In genomic region chr1:25179860-25180582, GRCm38 (mm10) we compare ENCODE assay signal across 12 mouse cellular contexts.
DNase-seq lines count a peak whose midpoint lies in the region; ATAC-seq lines count a peak whose summit lies in the region.
"Had no signal": no experiment of that assay in that cellular context is flagged by ENCODE, and none has a peak within 500 bp of the region (broad histone marks: within the 10 kb centered on the region; RNA-seq: fewer than 3 reads in every experiment).

No protein-coding gene starts in this region.

- WGBS in neural tube, embryonic 13.5 days, result 57% methylated on average over 9 of the region's 9 CpGs
- 34% methylated on average over 9 of the region's 9 CpGs for WGBS in hindbrain, embryonic 16.5 days
- WGBS in neural tube, embryonic 14.5 days, result 52% methylated on average over 9 of the region's 9 CpGs

- no peak for DNase-seq in neural tube, embryonic 10.5 days (ENCODE audit: extremely low spot score, low spot score)
- peak; percentile 53 to 55 for DNase-seq in cerebellum, postnatal 25 days
- no peak for DNase-seq in spleen, postnatal 10 days (ENCODE audit: low spot score in 2 of 2)
- no peak for DNase-seq in heart, postnatal 36 days
- no peak for DNase-seq in urinary bladder, postnatal 4 days (ENCODE audit: low spot score in 2 of 2)
- DNase-seq: thymus, postnatal 14 days had no signal

- peak overlapping the region; percentile 46; the same call in 1 of the 2 replicates for H3K27ac ChIP-seq in neural tube, embryonic 13.5 days (replicated peaks)
- H3K27ac ChIP-seq in hindbrain, embryonic 16.5 days (ENCODE audit: low read depth, low read length), result peak overlapping the region; percentile 55
- H3K27ac ChIP-seq in neural tube, embryonic 14.5 days (ENCODE audit: low read depth, low read length), result peak overlapping the region; percentile 2; the same call in 1 of the 2 replicates
- H3K27ac ChIP-seq: embryonic facial prominence, embryonic 15.5 days had no signal

- ATAC-seq in neural tube, embryonic 13.5 days (ENCODE audit: low read depth), result no peak
- peak; percentile 64 for ATAC-seq in hindbrain, embryonic 16.5 days
- ATAC-seq in neural tube, embryonic 14.5 days (ENCODE audit: low read depth), result peak; percentile 53; the same call in 1 of the 2 replicates
- ATAC-seq: intestine, embryonic 16.5 days had no signal

- no peak overlapping the region for H3K4me2 ChIP-seq in neural tube, embryonic 13.5 days
- no peak overlapping the region; the same call in 1 of the 2 replicates for H3K4me2 ChIP-seq in hindbrain, embryonic 16.5 days (ENCODE audit: low read length)
- H3K4me2 ChIP-seq in neural tube, embryonic 14.5 days (ENCODE audit: low read depth, low read length), result no peak overlapping the region
- H3K4me2 ChIP-seq: embryonic facial prominence, embryonic 15.5 days had no signal

- H3K4me1 ChIP-seq in neural tube, embryonic 13.5 days (replicated peaks), result peaks cover 28% of the 10 kb centered on the region
- peaks cover 13% of the 10 kb centered on the region for H3K4me1 ChIP-seq in hindbrain, embryonic 16.5 days (ENCODE audit: control insufficient read depth, insufficient read depth, low read depth, low read length)
- peaks cover 4% of the 10 kb centered on the region; the same call in 1 of the 2 replicates for H3K4me1 ChIP-seq in neural tube, embryonic 14.5 days (ENCODE audit: control insufficient read depth, insufficient read depth, low read length)
- H3K4me1 ChIP-seq: embryonic facial prominence, embryonic 15.5 days had no signal

- no peak overlapping the region for H3K9ac ChIP-seq in neural tube, embryonic 13.5 days
- H3K9ac ChIP-seq in hindbrain, embryonic 16.5 days (ENCODE audit: low read depth, low read length), result no peak overlapping the region; the same call in 1 of the 2 replicates
- H3K9ac ChIP-seq in neural tube, embryonic 14.5 days (replicated peaks; ENCODE audit: low read depth, low read length), result no peak overlapping the region
- H3K9ac ChIP-seq: embryonic facial prominence, embryonic 15.5 days had no signal

- H3K4me3 ChIP-seq in neural tube, embryonic 13.5 days, result no peak overlapping the region
- H3K4me3 ChIP-seq in hindbrain, embryonic 16.5 days (ENCODE audit: low read length), result no peak overlapping the region
- no peak overlapping the region for H3K4me3 ChIP-seq in neural tube, embryonic 14.5 days (ENCODE audit: low read depth, low read length)
- H3K4me3 ChIP-seq: embryonic facial prominence, embryonic 15.5 days had no signal

- no peaks in the 10 kb centered on the region for H3K9me3 ChIP-seq in neural tube, embryonic 13.5 days
- no peaks in the 10 kb centered on the region for H3K9me3 ChIP-seq in hindbrain, embryonic 16.5 days (ENCODE audit: control insufficient read depth, low read length)
- no peaks in the 10 kb centered on the region for H3K9me3 ChIP-seq in neural tube, embryonic 14.5 days (ENCODE audit: control insufficient read depth, low read length)
- H3K9me3 ChIP-seq: embryonic facial prominence, embryonic 15.5 days had no signal

- no peaks in the 10 kb centered on the region for H3K27me3 ChIP-seq in neural tube, embryonic 13.5 days
- no peaks in the 10 kb centered on the region for H3K27me3 ChIP-seq in hindbrain, embryonic 16.5 days (replicated peaks; ENCODE audit: control insufficient read depth, insufficient read depth, low read length)
- no peaks in the 10 kb centered on the region for H3K27me3 ChIP-seq in neural tube, embryonic 14.5 days (ENCODE audit: control insufficient read depth, insufficient read depth, low read length)
- H3K27me3 ChIP-seq: CH12.LX; embryonic facial prominence, embryonic 15.5 days had no signal

- intact Hi-C loops in heart, postnatal 36 days (cut with DNase I), result no loop called here

- no peaks in the 10 kb centered on the region for H3K36me3 ChIP-seq in neural tube, embryonic 13.5 days
- no peaks in the 10 kb centered on the region for H3K36me3 ChIP-seq in hindbrain, embryonic 16.5 days (ENCODE audit: control insufficient read depth, insufficient read depth, low read length)
- no peaks in the 10 kb centered on the region for H3K36me3 ChIP-seq in neural tube, embryonic 14.5 days (ENCODE audit: control insufficient read depth, insufficient read depth, low read length)
- H3K36me3 ChIP-seq: embryonic facial prominence, embryonic 15.5 days had no signal

Comparison
In these comparisons a context has a peak if more than half of its experiments do, and no peak if none do; other contexts are left out.
1. H3K27ac ChIP-seq: peak in every context shown above with its lines; median percentile 55 in hindbrain, embryonic 16.5 days; 46 in neural tube, embryonic 13.5 days; 2 in neural tube, embryonic 14.5 days.
2. DNase-seq: peak in cerebellum, postnatal 25 days (2 of 2); none in neural tube, embryonic 10.5 days (single experiment), spleen, postnatal 10 days (0 of 2), heart, postnatal 36 days (0 of 2) and urinary bladder, postnatal 4 days (0 of 2).